Mouse (Mus musculus) heart, adult 2 months (tissue): ENCODE measurements around the gene Stat5a.
A peak's percentile ranks its signal among the peaks of the same experiment; 100 is the strongest.

Experiments
- CTCF ChIP-seq: fragments of 200-600 bp; IDR thresholded peaks from 2 replicates; pipeline ENCODE4 v1.8.1; 2022; ENCODE audit warnings: antibody characterized with exemption, mild to moderate bottlenecking, moderate library complexity
- EP300 ChIP-seq: fragments of 200-500 bp; IDR thresholded peaks from 2 replicates; pipeline ENCODE4 v1.6.1; 2011; ENCODE audit warnings: low read depth, low read length, control low read depth; ENCODE audit not compliant: insufficient read depth
- POLR2A ChIP-seq: fragments of 200-500 bp; IDR thresholded peaks from 2 replicates; pipeline ENCODE4 v1.6.1; 2011; ENCODE audit warnings: mild to moderate bottlenecking, low read depth, low read length, control low read depth; ENCODE audit not compliant: insufficient read depth

DNA sequence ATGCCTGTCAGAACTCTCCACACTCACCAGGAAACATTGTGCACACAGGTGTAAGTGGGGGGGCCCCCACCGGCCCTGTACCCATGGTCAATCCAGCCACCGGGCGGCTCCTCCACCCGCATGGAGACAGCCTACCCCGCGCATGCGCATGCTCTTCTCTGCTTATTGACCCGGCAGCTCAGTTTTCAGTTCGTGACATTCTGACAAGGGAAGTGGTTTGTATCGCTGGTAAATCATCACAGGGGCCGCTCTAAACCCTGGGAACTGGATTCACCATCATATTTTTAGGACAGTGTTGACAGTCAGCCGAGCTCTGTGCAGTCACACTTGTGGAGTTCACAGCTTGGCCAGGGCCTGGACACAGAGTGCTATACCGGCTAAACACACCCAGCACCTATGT, 44.7 kb upstream of the Stat5a start:
- TF ChIP-seq POLR2A (no peak), EP300 (no peak), CTCF (peak; percentile 43)
